Mouse (Mus musculus) liver, embryonic 14.5 days (tissue): Measurements from ENCODE around the gene Adprh. TPM values are rescaled to one million over a fixed set of nuclear protein-coding genes. Genes with fewer than 3 reads are reported as not detected.

Source experiments
- ATAC-seq: fragments of 200-750 bp; cut with Nextera tagmentation; 2 replicates; pipeline ENCODE4 v1.8.0; 2017; ENCODE audit warnings: moderate number of reproducible peaks, mild to moderate bottlenecking, moderate library complexity; ENCODE audit not compliant: insufficient read depth
- DNase-seq, 3 experiments: peaks; one replicate each; pipeline ENCODE4 v3.0.0-alpha.2; 2012 to 2013; ENCODE audit warnings: low read depth in 3 of 3, low spot score in 3 of 3
- H3K27ac ChIP-seq: fragments of 300-500 bp; sonication (generic); 2 replicates; pipeline ENCODE4 v1.5.1; 2014; ENCODE audit warnings: moderate library complexity, mild to moderate bottlenecking, control low read depth, inconsistent platforms
- H3K27me3 ChIP-seq: fragments of 300-500 bp; sonication (generic); 2 replicates; pipeline ENCODE4 v1.6.1; 2014; ENCODE audit warnings: mild to moderate bottlenecking, low read length, moderate library complexity; ENCODE audit not compliant: control insufficient read depth, insufficient read depth
- H3K36me3 ChIP-seq: fragments of 300-500 bp; sonication (generic); replicated peaks from 2 replicates; pipeline ENCODE4 v1.6.1; 2014; ENCODE audit warnings: low read depth; ENCODE audit not compliant: control insufficient read depth, insufficient read depth
- H3K4me1 ChIP-seq, 2 experiments: fragments of 200-500 bp in 1 of 2; fragments of 300-500 bp in 1 of 2; sonication (generic) in 1 of 2; replicated peaks; 2 replicates each; pipeline ENCODE4 v1.6.1; 2012 to 2014; ENCODE audit warnings: antibody characterized with exemption in 1 of 2, inconsistent platforms in 1 of 2, low read length in 1 of 2; ENCODE audit not compliant: control insufficient read depth in 2 of 2, insufficient read depth in 2 of 2
- H3K4me2 ChIP-seq: fragments of 300-500 bp; sonication (generic); 2 replicates; pipeline ENCODE4 v1.6.1; 2014; ENCODE audit warnings: low read depth, mild to moderate bottlenecking, control low read depth, moderate library complexity
- H3K4me3 ChIP-seq, 2 experiments: fragments of 200-500 bp in 1 of 2; fragments of 300-500 bp in 1 of 2; sonication (generic) in 1 of 2; 2 replicates each; pipeline ENCODE4 v1.5.1; 2012 to 2014; ENCODE audit warnings: low read depth in 2 of 2, low read length in 2 of 2, mild to moderate bottlenecking in 2 of 2, control low read depth in 1 of 2, inconsistent platforms in 1 of 2, moderate library complexity in 1 of 2; ENCODE audit not compliant: insufficient read depth in 1 of 2
- H3K9ac ChIP-seq: fragments of 300-500 bp; sonication (generic); replicated peaks from 2 replicates; pipeline ENCODE4 v1.6.1; 2014; ENCODE audit warnings: mild to moderate bottlenecking, control low read depth, moderate library complexity
- H3K9me3 ChIP-seq: fragments of 300-500 bp; sonication (generic); 2 replicates; pipeline ENCODE4 v1.6.1; 2016; ENCODE audit warnings: low read length, mixed read lengths; ENCODE audit not compliant: control insufficient read depth
- CTCF ChIP-seq: IDR thresholded peaks from 2 replicates; pipeline ENCODE4 v1.5.1; 2016; ENCODE audit warnings: antibody characterized with exemption, low read depth, control low read depth
- EP300 ChIP-seq: IDR thresholded peaks from 2 replicates; pipeline ENCODE4 v1.6.1; 2016; ENCODE audit warnings: antibody characterized with exemption, low read depth
- WGBS: fragments of 180-500 bp; shearing (Covaris S2); extraction: QIAGEN DNeasy Blood & Tissue Kit; methylation state at CpG from one replicate; pipeline ENCODE4 v1.1.7; 2014; ENCODE audit not compliant: insufficient replicate concordance; 5-methylcytosine and 5-hydroxymethylcytosine counted together
- polyA plus RNA-seq, 2 experiments: library from polyadenylated mRNA; depleted of rRNA in 1 of 2; stranded (reverse) in 1 of 2; unstranded in 1 of 2; fragments of >200 nt; fragmentation: Nextera tagmentation in 1 of 2; extraction: Ambion mirVana in 1 of 2; gene quantifications; 2 replicates each; pipeline versions ENCODE4 v1.2.1 to v1.2.3; 2012 to 2014

Gene Adprh
- polyA plus RNA-seq, 2 experiments = 15.2 to 23.7 TPM

- DNase-seq (no peak), ATAC-seq (no peak)
- Histone ChIP-seq H3K27ac (no peak overlapping the region), H3K4me3 (no peak overlapping the region), H3K4me2 (no peak overlapping the region), H3K9ac (no peak overlapping the region), H3K9me3 (no peaks in the 10 kb centered on the region), H3K4me1 (no peaks in the 10 kb centered on the region), H3K27me3 (no peaks in the 10 kb centered on the region), H3K36me3 (no peaks in the 10 kb centered on the region)
- 63% methylated on average over 7 of the region's 7 CpGs for WGBS
- TF ChIP-seq CTCF (no peak), EP300 (no peak)
Measured at GRCm38 (mm10) chr16:38414953-38415352, 37.5 kb downstream of the Adprh start.

- H3K27ac ChIP-seq = no peak overlapping the region
- H3K4me3 ChIP-seq = no peak overlapping the region
- H3K4me2 ChIP-seq = no peak overlapping the region
- TF ChIP-seq CTCF = no peak
- 91% methylated on average over 8 of the region's 8 CpGs for WGBS
- H3K9ac ChIP-seq = no peak overlapping the region
- H3K4me1 ChIP-seq = peaks cover 0 to 17% of the 10 kb centered on the region in 2 experiments; a peak in 2 of 4 replicates
- H3K9me3 ChIP-seq = no peaks in the 10 kb centered on the region
- DNase-seq = no peak
- H3K27me3 ChIP-seq = no peaks in the 10 kb centered on the region
- no peak for ATAC-seq
- H3K36me3 ChIP-seq = no peaks in the 10 kb centered on the region
Measured at GRCm38 (mm10) chr16:38408416-38408815, 44.1 kb downstream of the Adprh start.

- Histone ChIP-seq H3K27ac (no peak overlapping the region), H3K4me1 (peaks cover 0 to 20% of the 10 kb centered on the region in 2 experiments; a peak in 2 of 4 replicates), H3K36me3 (no peaks in the 10 kb centered on the region), H3K4me2 (no peak overlapping the region), H3K27me3 (no peaks in the 10 kb centered on the region), H3K9ac (no peak overlapping the region), H3K4me3 (no peak overlapping the region), H3K9me3 (no peaks in the 10 kb centered on the region)
- 56% methylated on average over 5 of the region's 5 CpGs for WGBS
- ATAC-seq = no peak
- no peak for DNase-seq
- TF ChIP-seq EP300 = no peak
- no peak for TF ChIP-seq CTCF
Measured at GRCm38 (mm10) chr16:38407584-38407983, 44.9 kb downstream of the Adprh start.

- no peaks in the 10 kb centered on the region for H3K9me3 ChIP-seq
- WGBS = 69% methylated on average over 6 of the region's 6 CpGs
- no peak overlapping the region for H3K4me2 ChIP-seq
- no peaks in the 10 kb centered on the region for H3K36me3 ChIP-seq
- H3K9ac ChIP-seq = no peak overlapping the region
- no peak overlapping the region for H3K4me3 ChIP-seq
- peaks cover 0 to 20% of the 10 kb centered on the region in 2 experiments; a peak in 2 of 4 replicates for H3K4me1 ChIP-seq
- no peaks in the 10 kb centered on the region for H3K27me3 ChIP-seq
- H3K27ac ChIP-seq = no peak overlapping the region
- TF ChIP-seq CTCF = no peak
- no peak for TF ChIP-seq EP300
- ATAC-seq = peak; percentile 39; the same call in 1 of the 2 replicates
- no peak for DNase-seq
Measured at GRCm38 (mm10) chr16:38406708-38407107, 45.8 kb downstream of the Adprh start.

- 63% methylated on average over 5 of the region's 5 CpGs for WGBS
- no peak for ATAC-seq
- no peak overlapping the region for H3K27ac ChIP-seq
- H3K27me3 ChIP-seq = no peaks in the 10 kb centered on the region
- no peaks in the 10 kb centered on the region for H3K36me3 ChIP-seq
- DNase-seq = no peak
- no peak overlapping the region for H3K4me3 ChIP-seq
- H3K9ac ChIP-seq = no peak overlapping the region
- no peaks in the 10 kb centered on the region for H3K9me3 ChIP-seq
- no peak overlapping the region for H3K4me2 ChIP-seq
- H3K4me1 ChIP-seq = peaks cover 0 to 20% of the 10 kb centered on the region in 2 experiments; a peak in 2 of 4 replicates
- TF ChIP-seq CTCF (no peak), EP300 (no peak)
Measured at GRCm38 (mm10) chr16:38406293-38406692, 46.2 kb downstream of the Adprh start.
